Mouse (Mus musculus) midbrain, embryonic 14.5 days (tissue): ENCODE measurements around the gene Jdp2. TPM values are rescaled to one million over a fixed set of nuclear protein-coding genes. Genes with fewer than 3 reads are reported as not detected.

Experiments
- ATAC-seq: fragments of 200-750 bp; cut with Nextera tagmentation; 2 replicates; pipeline ENCODE4 v1.8.0; 2017; ENCODE audit warnings: moderate number of reproducible peaks, moderate library complexity; ENCODE audit not compliant: low FRiP score, low TSS enrichment
- DNase-seq: peaks from one replicate; pipeline ENCODE4 v3.0.0-alpha.2; 2015
- H3K27ac ChIP-seq: fragments of 300-500 bp; sonication (generic); replicated peaks from 2 replicates; pipeline ENCODE4 v1.5.1; 2014; ENCODE audit warnings: mild to moderate bottlenecking, low read depth, low read length, moderate library complexity
- H3K27me3 ChIP-seq: fragments of 300-500 bp; sonication (generic); 2 replicates; pipeline ENCODE4 v1.6.1; 2014; ENCODE audit warnings: low read length, control low read depth, mixed read lengths; ENCODE audit not compliant: control insufficient read depth, insufficient read depth
- H3K36me3 ChIP-seq: fragments of 300-500 bp; sonication (generic); 2 replicates; pipeline ENCODE4 v1.6.1; 2014; ENCODE audit warnings: low read length, control low read depth; ENCODE audit not compliant: control insufficient read depth, insufficient read depth
- H3K4me1 ChIP-seq: fragments of 300-500 bp; sonication (generic); 2 replicates; pipeline ENCODE4 v1.6.1; 2014; ENCODE audit warnings: mild to moderate bottlenecking, antibody characterized with exemption, low read length, control low read depth; ENCODE audit not compliant: control insufficient read depth, insufficient read depth
- H3K4me2 ChIP-seq: fragments of 300-500 bp; sonication (generic); 2 replicates; pipeline ENCODE4 v1.6.1; 2014; ENCODE audit warnings: mild to moderate bottlenecking, low read length, moderate library complexity
- H3K4me3 ChIP-seq: fragments of 300-500 bp; sonication (generic); replicated peaks from 2 replicates; pipeline ENCODE4 v1.5.1; 2014; ENCODE audit warnings: low read depth, low read length
- H3K9ac ChIP-seq: fragments of 300-500 bp; sonication (generic); replicated peaks from 2 replicates; pipeline ENCODE4 v1.6.1; 2014; ENCODE audit warnings: mild to moderate bottlenecking, low read length, moderate library complexity
- H3K9me3 ChIP-seq: fragments of 300-500 bp; sonication (generic); 2 replicates; pipeline ENCODE4 v1.6.1; 2016; ENCODE audit warnings: low read length, control low read depth, mixed read lengths; ENCODE audit not compliant: control insufficient read depth
- WGBS: fragments of 180-500 bp; shearing (Covaris S2); extraction: QIAGEN DNeasy Blood & Tissue Kit; methylation state at CpG from one replicate; pipeline ENCODE4 v1.1.7; 2014; 5-methylcytosine and 5-hydroxymethylcytosine counted together
- polyA plus RNA-seq: library from polyadenylated mRNA; unstranded; fragments of >200 nt; fragmentation: Nextera tagmentation; extraction: Ambion mirVana; gene quantifications from 2 replicates; pipeline ENCODE4 v1.2.1, GENCODE M21; 2014

Gene Jdp2
- polyA plus RNA-seq, 1 experiment from 2014 or later: 0.68 TPM

- Histone ChIP-seq H3K4me3 (no peak overlapping the region), H3K27ac (no peak overlapping the region), H3K27me3 (no peaks in the 10 kb centered on the region), H3K4me2 (no peak overlapping the region), H3K36me3 (no peaks in the 10 kb centered on the region), H3K9me3 (no peaks in the 10 kb centered on the region), H3K9ac (no peak overlapping the region), H3K4me1 (no peaks in the 10 kb centered on the region)
- 86% methylated on average over 3 of the region's 3 CpGs for WGBS
- no peak for ATAC-seq
- no peak for DNase-seq
Observed at GRCm38 (mm10) chr12:85670080-85670479, 71.3 kb downstream of the Jdp2 start.

DNA sequence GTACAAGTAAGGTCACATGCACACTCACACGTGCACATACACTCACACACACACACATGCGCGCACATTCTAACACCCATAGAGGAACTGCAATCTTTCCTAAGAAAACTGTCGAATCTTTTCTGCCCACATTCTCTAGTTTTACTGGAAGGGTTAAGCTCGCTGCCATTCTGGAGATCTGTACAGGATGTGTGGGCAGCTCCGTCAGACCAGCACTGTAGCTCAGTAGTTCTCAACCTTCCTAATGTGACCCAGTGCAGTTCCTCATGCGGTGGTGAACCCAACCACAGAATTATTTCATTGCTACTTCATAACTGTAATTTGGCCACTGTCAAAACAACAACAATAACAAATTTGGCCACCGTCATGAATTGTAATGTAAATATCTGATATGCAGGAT is 75.1 kb downstream of the Jdp2 start:
- Histone ChIP-seq H3K4me2 (no peak overlapping the region), H3K36me3 (no peaks in the 10 kb centered on the region), H3K4me1 (no peaks in the 10 kb centered on the region), H3K4me3 (no peak overlapping the region), H3K27me3 (no peaks in the 10 kb centered on the region), H3K9me3 (peaks cover 4% of the 10 kb centered on the region; the same call in 1 of the 2 replicates), H3K27ac (no peak overlapping the region), H3K9ac (no peak overlapping the region)
- DNase-seq (no peak), ATAC-seq (no peak)
- WGBS: 94% methylated on average over 8 of the region's 8 CpGs

DNA sequence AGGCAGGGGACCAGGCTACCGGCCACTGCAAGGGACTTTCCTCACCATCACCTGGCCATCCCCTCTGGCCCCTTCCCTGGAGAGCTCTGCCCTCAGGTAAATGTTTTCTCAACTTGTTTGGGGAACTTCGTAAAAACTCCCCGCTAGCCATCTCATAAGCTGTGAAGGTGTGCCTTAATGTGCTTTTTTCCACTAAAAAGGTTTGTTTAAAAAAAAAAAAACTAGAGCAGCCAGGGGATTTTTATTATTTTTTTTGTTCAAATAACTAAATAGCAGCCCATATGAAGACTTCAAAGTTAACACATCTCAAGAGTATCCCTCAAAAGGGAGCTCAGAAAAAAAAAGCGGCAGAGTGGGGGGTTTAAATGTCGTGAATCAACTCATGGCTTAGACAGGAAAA is 80.3 kb downstream of the Jdp2 start:
- ATAC-seq: no peak
- Histone ChIP-seq H3K9me3 (peaks cover 4% of the 10 kb centered on the region; the same call in 1 of the 2 replicates), H3K4me2 (no peak overlapping the region), H3K4me3 (no peak overlapping the region), H3K36me3 (no peaks in the 10 kb centered on the region), H3K9ac (no peak overlapping the region), H3K27ac (no peak overlapping the region), H3K4me1 (no peaks in the 10 kb centered on the region), H3K27me3 (no peaks in the 10 kb centered on the region)
- no peak for DNase-seq
- 90% methylated on average over 5 of the region's 5 CpGs for WGBS

GRCm38 (mm10) chr12:85679808-85680207 is 81.0 kb downstream of the Jdp2 start:
- no peak for ATAC-seq
- DNase-seq: no peak
- Histone ChIP-seq H3K27me3 (no peaks in the 10 kb centered on the region), H3K9me3 (peaks cover 4% of the 10 kb centered on the region; the same call in 1 of the 2 replicates), H3K4me1 (no peaks in the 10 kb centered on the region), H3K36me3 (no peaks in the 10 kb centered on the region), H3K9ac (no peak overlapping the region), H3K27ac (no peak overlapping the region), H3K4me3 (no peak overlapping the region), H3K4me2 (no peak overlapping the region)
- 59% methylated on average over 2 of the region's 2 CpGs for WGBS

DNA sequence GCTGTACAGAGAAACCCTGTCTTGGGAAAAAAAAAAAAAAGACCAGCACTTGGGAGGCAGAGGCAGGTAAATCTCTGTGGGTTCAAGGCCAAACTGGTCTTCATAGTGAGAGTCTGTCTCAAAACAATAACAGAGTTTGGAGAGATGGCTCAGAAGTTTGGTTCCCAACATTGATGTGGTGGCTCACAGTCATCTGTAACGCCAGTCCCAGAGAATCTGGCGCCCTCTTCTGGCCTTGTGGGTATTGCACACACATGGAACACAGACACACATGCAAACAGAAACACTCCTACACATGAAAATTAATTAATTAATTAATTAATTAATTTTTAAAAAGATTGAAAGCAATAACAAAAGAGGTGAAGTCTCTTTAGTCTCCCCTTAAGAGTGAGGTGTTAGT is 83.5 kb downstream of the Jdp2 start:
- no peak for ATAC-seq
- Histone ChIP-seq H3K9ac (no peak overlapping the region), H3K4me3 (no peak overlapping the region), H3K27me3 (no peaks in the 10 kb centered on the region), H3K4me2 (no peak overlapping the region), H3K9me3 (peaks cover 4% of the 10 kb centered on the region; the same call in 1 of the 2 replicates), H3K4me1 (no peaks in the 10 kb centered on the region), H3K36me3 (no peaks in the 10 kb centered on the region), H3K27ac (no peak overlapping the region)
- DNase-seq: no peak
- 48% methylated on average over 2 of the region's 2 CpGs for WGBS

- DNase-seq (no peak), ATAC-seq (no peak)
- no peak overlapping the region for H3K27ac ChIP-seq
- H3K9me3 ChIP-seq: no peaks in the 10 kb centered on the region
- H3K27me3 ChIP-seq: no peaks in the 10 kb centered on the region
- no peaks in the 10 kb centered on the region for H3K36me3 ChIP-seq
- no peaks in the 10 kb centered on the region for H3K4me1 ChIP-seq
- no peak overlapping the region for H3K4me3 ChIP-seq
- no peak overlapping the region for H3K4me2 ChIP-seq
- H3K9ac ChIP-seq: no peak overlapping the region
- 90% methylated on average over 16 of the region's 16 CpGs for WGBS
Observed at GRCm38 (mm10) chr12:85684411-85685275, 85.8 kb downstream of the Jdp2 start.

- H3K4me2 ChIP-seq: no peak within 1 kb of the TSS
- 54% methylated on average over 21 of the region's 22 CpGs for WGBS
- no peak within 1 kb of the TSS for H3K27ac ChIP-seq
- H3K9me3 ChIP-seq: no peaks in the 10 kb centered on the region
- no peaks in the 10 kb centered on the region for H3K4me1 ChIP-seq
- no peaks in the 10 kb centered on the region for H3K36me3 ChIP-seq
- ATAC-seq (no peak), DNase-seq (no peak)
- H3K4me3 ChIP-seq: no peak within 1 kb of the TSS
- no peaks in the 10 kb centered on the region for H3K27me3 ChIP-seq
- no peak within 1 kb of the TSS for H3K9ac ChIP-seq
Observed at GRCm38 (mm10) chr12:85686466-85687216, 87.8 kb downstream of the Jdp2 start, which contains the start of gene Batf. Gene Batf, plus strand, starts transcription at chr12:85686669.

DNA sequence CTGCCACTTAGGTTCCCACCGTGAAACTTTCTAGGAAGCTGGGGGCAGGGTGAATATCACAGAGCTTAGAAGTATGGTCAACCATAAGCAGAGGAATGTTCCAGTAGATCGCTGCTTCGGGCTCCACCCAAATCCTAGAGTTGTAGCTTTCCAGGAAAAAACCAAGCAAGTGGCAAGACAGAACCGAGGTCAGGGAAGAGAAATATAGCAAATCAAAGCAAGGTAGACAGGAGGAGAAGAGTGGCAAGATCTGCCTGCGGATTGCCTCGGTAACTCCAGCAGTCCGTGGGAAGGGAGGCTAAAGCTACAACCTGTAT is 88.3 kb downstream of the Jdp2 start:
- no peaks in the 10 kb centered on the region for H3K36me3 ChIP-seq
- H3K27me3 ChIP-seq: no peaks in the 10 kb centered on the region
- no peak overlapping the region for H3K9ac ChIP-seq
- DNase-seq: no peak
- no peaks in the 10 kb centered on the region for H3K4me1 ChIP-seq
- no peak overlapping the region for H3K27ac ChIP-seq
- no peak for ATAC-seq
- no peak overlapping the region for H3K4me3 ChIP-seq
- no peaks in the 10 kb centered on the region for H3K9me3 ChIP-seq
- H3K4me2 ChIP-seq: no peak overlapping the region
- 82% methylated on average over 7 of the region's 7 CpGs for WGBS
